Mouse (Mus musculus) natural killer cell, adult 2 months (primary cell): Measurements from ENCODE around the gene Serpini2.
"Not testable (repeated sequence)": the region's sequence is repeated elsewhere in the genome, so short reads cannot be mapped to it uniquely, and the experiment has no call there.

Source experiments
- DNase-seq, 2 experiments: peaks; one replicate each; pipeline ENCODE4 v3.0.0; 2022; ENCODE audit warnings: low spot score in 2 of 2

Serpini2 gene

DNA sequence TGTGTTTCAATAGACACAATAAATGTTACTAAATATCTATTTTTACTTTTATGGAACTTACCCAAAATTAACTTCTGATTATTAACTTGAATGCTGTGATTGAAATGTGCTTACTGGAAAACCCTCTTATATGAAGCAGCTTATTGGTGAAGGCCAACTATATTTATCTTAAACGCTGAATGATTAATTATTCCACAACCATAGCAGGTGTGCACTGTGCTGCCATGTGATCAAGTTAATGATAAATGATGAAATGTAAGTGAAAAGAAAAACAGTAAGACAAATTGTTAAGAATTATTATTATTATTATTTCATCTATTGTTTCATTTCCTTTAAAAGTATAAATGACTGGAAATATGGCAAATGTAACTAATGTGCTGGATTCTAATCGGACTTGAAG, at the start of gene Serpini2:
Gene Serpini2 (minus strand): TSS at position 101 of the 400 bp plus-strand sequence.
- DNase-seq: no peak

DNA sequence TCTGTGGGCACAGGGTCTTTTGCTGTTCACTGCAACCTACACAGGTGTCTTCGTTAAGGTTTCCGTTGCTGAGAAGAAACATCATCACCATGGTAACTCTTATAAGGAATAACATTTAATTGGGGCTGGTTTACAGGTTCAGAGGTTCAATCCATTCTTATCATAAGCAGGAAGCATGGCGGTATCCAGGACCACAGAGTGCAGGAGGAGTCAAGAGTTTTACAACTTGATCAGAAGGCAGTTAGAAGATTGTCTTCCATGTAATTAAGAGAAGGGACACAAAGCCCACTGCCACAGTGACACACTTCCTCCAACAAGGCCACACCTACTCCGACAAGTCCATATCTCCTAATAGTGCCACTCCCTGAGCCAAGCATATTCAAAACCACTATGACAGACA, 39.0 kb upstream of the Serpini2 start:
- no peak for DNase-seq

DNA sequence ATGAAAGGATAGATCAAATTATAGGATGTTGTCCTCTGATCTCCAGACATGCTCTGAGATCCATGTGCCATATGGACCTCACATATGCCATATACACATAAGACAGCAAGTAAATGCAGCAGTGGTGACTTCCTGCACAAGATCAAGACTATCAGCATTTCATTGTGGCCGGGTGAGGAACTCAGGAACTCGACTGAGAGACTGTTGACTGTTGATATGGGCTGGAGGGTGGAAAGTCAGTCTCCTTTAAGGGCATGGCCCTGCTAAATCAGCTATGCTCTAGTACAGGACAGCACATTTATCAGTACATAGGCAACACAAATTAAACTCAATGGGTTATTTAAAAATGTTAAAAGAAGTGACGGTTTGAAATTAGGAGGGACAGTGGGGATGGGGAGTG, 38.4 kb upstream of the Serpini2 start:
- no peak for DNase-seq

- DNase-seq: no peak
Observed at GRCm38 (mm10) chr3:75305584-75305983, 35.7 kb upstream of the Serpini2 start.

DNA sequence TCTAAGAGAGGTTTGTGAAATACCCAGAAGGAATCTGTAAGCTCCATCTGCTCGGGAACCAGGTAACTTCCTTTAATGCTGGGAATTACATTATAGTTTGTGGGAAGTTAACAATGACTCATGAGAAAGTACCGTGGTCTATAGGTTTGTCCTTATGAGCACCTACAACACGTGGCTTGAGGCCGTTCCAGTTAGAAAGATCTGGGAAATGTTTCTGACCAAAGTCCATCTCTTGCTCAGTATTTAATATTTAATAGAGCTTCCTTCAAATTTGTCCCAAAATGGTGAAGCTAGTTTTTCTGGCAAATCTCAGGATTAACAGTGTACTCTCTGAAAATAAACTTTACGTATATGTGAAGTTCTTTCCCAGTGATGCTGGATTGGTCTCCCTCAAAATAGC, 34.7 kb upstream of the Serpini2 start:
- DNase-seq: no peak

- DNase-seq: no peak
Observed at GRCm38 (mm10) chr3:75301072-75301471, 31.2 kb upstream of the Serpini2 start.

- not testable (repeated sequence) for DNase-seq
Observed at GRCm38 (mm10) chr3:75299464-75299863, 29.6 kb upstream of the Serpini2 start.

DNA sequence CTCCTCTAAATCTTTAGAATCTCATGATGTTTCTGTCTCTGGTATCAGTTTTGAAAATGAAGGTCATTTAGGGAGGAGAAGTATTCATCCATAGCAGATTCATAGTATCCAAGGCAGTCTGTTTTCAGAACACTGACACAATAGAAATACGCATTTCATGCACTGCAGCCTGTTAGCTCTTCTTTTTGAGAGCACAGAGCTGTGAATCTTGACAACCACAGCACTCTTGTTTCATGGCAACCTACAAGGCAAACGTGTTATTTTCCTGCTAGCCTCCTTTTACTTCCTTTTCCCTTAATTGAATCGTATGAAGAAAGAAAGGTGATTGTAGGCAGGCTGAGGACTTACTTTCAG, 27.9 kb upstream of the Serpini2 start:
- no peak for DNase-seq

DNA sequence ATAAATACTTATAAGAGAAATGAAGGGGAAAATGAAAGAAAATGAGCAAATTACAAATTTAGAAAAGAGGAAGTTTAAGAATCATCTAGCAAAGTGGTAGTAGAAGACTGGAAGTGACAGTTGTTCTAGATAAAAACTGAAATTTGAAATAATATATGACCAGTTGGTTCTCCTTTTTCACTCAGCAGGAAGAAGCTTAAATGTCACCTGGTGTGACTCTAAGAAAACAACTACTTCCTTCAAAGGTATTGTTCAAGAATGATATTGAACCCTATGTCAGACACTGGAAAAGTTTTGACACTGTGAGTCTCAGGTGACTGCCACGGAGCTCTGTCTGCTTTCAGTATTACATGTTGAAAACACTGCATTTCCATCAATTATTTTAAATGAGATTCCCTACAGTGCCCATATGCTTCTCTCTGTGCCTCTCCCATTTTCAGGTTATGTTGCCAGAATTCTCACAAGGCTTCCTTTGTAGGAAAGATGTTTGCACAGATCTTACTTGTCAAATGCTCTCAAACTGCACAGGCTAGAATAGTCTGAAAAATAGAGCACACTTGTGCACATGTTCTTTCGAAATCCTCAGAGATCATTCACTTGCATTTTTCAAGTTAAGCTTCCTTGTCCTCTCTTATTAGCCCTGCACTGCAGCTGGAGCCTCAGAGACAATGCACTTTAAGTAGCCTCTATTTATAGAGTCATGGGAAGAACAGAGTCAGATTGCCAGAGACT, 27.3 kb upstream of the Serpini2 start:
- DNase-seq: no peak

DNA sequence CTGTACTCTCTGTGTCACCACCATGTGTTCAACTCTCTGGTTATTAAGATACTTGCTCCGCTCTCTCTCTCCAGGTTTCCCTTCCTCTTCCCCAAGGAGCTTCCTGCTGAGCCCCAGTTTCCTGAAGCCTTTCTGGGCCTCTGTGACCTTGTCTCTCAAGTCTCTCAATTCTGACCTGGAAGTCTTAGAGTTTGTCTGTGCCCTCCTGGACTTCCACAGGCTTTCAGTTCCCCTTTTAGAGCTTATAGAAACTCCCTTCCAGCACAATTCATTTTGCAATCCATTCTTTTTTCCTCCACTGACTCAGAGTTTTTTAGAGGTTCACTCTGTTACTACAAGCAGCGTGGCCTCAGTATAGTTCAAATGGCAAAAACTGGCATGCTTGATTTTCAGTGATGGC, 23.4 kb upstream of the Serpini2 start:
- DNase-seq: no peak

DNA sequence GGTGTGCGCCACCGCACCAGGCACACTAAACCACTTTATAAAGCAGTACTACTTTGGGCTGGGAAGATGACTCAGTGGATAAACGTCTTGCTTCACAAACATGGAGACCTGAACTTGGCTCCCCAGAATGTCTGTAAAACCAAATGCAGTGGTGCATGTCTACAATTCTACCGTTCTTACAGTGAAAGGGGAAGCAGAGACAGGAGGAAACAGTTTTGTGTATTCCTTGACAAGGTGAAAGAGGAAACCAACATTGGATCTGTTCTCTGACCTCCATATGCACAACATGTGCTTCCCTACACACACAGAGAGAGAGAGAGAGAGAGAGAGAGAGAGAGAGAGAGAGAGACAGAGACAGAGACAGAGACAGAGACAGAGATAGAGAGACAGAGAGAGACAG, 7.6 kb upstream of the Serpini2 start:
- no peak for DNase-seq

GRCm38 (mm10) chr3:75276522-75276921, 6.6 kb upstream of the Serpini2 start:
- DNase-seq: no peak

DNA sequence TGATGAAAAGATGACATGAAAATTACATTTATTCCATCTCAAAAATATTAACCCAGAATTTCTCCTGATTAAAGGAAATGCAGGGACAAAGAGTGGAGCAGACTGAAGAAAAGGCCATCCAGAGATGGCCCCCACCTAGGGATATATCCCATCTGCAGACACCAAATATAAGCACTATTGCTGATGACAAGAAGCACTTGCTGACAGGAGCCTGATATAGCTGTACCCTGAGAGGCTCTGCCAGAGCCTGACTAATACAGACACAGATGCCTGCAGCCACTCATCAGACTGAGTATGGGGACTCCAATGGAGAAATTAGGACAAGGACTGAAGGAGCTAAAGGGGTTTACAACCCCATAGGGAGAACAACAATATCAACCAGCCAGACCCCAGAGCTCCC, 5.2 kb upstream of the Serpini2 start:
- DNase-seq: no peak

DNA sequence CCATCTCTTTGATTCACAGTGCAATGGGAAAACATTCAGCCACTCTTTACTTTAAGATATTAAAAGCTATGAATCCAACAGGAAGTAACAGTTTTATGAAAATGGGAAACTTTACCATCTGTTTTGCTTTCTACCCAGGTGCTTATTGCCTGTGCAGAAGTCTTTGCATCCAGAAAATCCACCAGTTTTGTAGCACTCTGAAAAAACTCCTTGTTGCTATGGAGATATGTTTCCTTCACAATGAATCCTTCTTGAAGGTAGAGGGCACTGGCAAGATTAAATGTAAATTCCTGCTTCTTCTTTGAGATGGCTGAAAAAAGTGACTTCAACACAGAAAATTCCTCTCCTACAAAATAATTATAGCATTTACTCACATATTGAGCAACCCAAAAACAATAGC, 10.5 kb downstream of the Serpini2 start:
- DNase-seq: no peak

- no peak for DNase-seq
Observed at GRCm38 (mm10) chr3:75219694-75220093, 50.2 kb downstream of the Serpini2 start.

DNA sequence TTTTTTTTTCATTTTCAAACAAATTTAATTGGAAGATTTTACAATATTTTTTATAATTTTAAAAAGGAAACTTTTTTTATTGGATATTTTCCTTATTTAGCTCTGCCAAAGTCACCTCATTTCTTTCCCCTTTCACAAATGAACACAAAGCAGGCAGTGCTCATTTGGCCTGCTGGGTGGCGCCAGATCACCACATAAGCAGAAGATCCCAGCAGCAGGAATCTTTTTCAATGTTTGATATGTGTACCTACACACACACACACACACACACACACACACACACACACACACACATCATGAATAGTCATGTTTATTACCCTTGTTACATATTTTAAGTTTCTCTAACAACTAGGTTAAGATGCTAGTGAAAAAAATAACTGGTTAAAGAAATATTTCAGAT, 50.7 kb downstream of the Serpini2 start:
- DNase-seq: peak in 1 of 2 experiments; percentile 18

GRCm38 (mm10) chr3:75202808-75203503, 66.9 kb downstream of the Serpini2 start:
- peak; percentile 10 to 31 for DNase-seq
